Mouse (Mus musculus) left cerebral cortex, adult 18-20 months (tissue): ENCODE measurements around the gene Dennd1b. TPM values are rescaled to one million over a fixed set of nuclear protein-coding genes. Genes with fewer than 3 reads are reported as not detected.

ENCODE experiments used
- DNase-seq, 2 experiments: peaks; one replicate each; pipeline ENCODE4 v3.0.0; 2021 to 2022; ENCODE audit warnings: low spot score in 2 of 2, mixed read lengths in 1 of 2
- total RNA-seq, 2 experiments: library from RNA; stranded (reverse); gene quantifications; 2 replicates each; pipeline ENCODE4 v1.2.3; 2021

Gene Dennd1b
- total RNA-seq, 2 experiments from 2014 or later, result 52.9 to 53.9 TPM

GRCm38 (mm10) chr1:139179707-139180106 is 216.5 kb downstream of the Dennd1b start:
- DNase-seq, result no peak

GRCm38 (mm10) chr1:139180481-139181149 is 217.4 kb downstream of the Dennd1b start:
- DNase-seq, result no peak

GRCm38 (mm10) chr1:139192635-139193034 is 229.4 kb downstream of the Dennd1b start:
- no peak for DNase-seq

- DNase-seq, result no peak
Observed at GRCm38 (mm10) chr1:139194011-139194410, 230.8 kb downstream of the Dennd1b start.

- DNase-seq, result no peak
Observed at GRCm38 (mm10) chr1:139194428-139195028, 231.3 kb downstream of the Dennd1b start.

GRCm38 (mm10) chr1:139203026-139203425 is 239.8 kb downstream of the Dennd1b start:
- DNase-seq, result no peak

GRCm38 (mm10) chr1:139206259-139206658 is 243.0 kb downstream of the Dennd1b start:
- no peak for DNase-seq

- peak; percentile 13 to 19 for DNase-seq
Observed at GRCm38 (mm10) chr1:139209796-139210195, 246.6 kb downstream of the Dennd1b start.

GRCm38 (mm10) chr1:139210505-139210904 is 247.3 kb downstream of the Dennd1b start:
- no peak for DNase-seq

GRCm38 (mm10) chr1:139215311-139215710 is 252.1 kb downstream of the Dennd1b start:
- no peak for DNase-seq

- no peak for DNase-seq
Observed at GRCm38 (mm10) chr1:139223804-139224203, 260.6 kb downstream of the Dennd1b start.

GRCm38 (mm10) chr1:139224309-139224949 is 261.2 kb downstream of the Dennd1b start:
- no peak for DNase-seq

Other genes with a start within 250 kb of the Dennd1b start
- gene Lhx9, start 114.9 kb upstream of the Dennd1b start, total RNA-seq, result under 1 TPM; 0.70 to 1.00 TPM
- gene 2310009B15Rik, start 106.6 kb upstream of the Dennd1b start, total RNA-seq, result 10 to 100 TPM; 12.6 to 15.8 TPM